Mouse (Mus musculus): ENCODE results near the gene Fezf2. TPM values are rescaled to one million over a fixed set of nuclear protein-coding genes. Genes with fewer than 3 reads are reported as not detected.

The Fezf2 gene
- polyA plus RNA-seq, 1 experiment = not detected

- TF ChIP-seq CTCF (IDR thresholded peaks at IDR 0.05; ENCODE audit: insufficient read depth, low read depth, low read length) (no peak), POLR2A (IDR thresholded peaks at IDR 0.05; ENCODE audit: insufficient read depth, low read depth, low read length) (no peak)
- Histone ChIP-seq H3K4me3 (ENCODE audit: insufficient read depth, low read depth, low read length) (no peak overlapping the region), H3K4me1 (ENCODE audit: control insufficient read depth, insufficient read depth, low read length) (peaks cover 15% of the 10 kb centered on the region), H3K27ac (ENCODE audit: insufficient read depth, low read depth, low read length) (no peak overlapping the region)
- 29% methylated on average over 16 of the region's 16 CpGs for WGBS
Measured at GRCm38 (mm10) chr14:12337998-12338809, 9.8 kb downstream of the Fezf2 start.

- TF ChIP-seq CTCF (IDR thresholded peaks at IDR 0.05; ENCODE audit: insufficient read depth, low read depth, low read length) (no peak), POLR2A (IDR thresholded peaks at IDR 0.05; ENCODE audit: insufficient read depth, low read depth, low read length) (no peak)
- Histone ChIP-seq H3K27ac (ENCODE audit: insufficient read depth, low read depth, low read length) (no peak overlapping the region), H3K4me3 (ENCODE audit: insufficient read depth, low read depth, low read length) (no peak overlapping the region), H3K4me1 (ENCODE audit: control insufficient read depth, insufficient read depth, low read length) (peaks cover 15% of the 10 kb centered on the region)
- 50% methylated on average over 8 of the region's 8 CpGs for WGBS
Measured at GRCm38 (mm10) chr14:12337421-12337997, 10.5 kb downstream of the Fezf2 start.

- Histone ChIP-seq H3K4me1 (ENCODE audit: control insufficient read depth, insufficient read depth, low read length) (peaks cover 3% of the 10 kb centered on the region), H3K27ac (ENCODE audit: insufficient read depth, low read depth, low read length) (no peak overlapping the region), H3K4me3 (ENCODE audit: insufficient read depth, low read depth, low read length) (no peak overlapping the region)
- TF ChIP-seq CTCF (IDR thresholded peaks at IDR 0.05; ENCODE audit: insufficient read depth, low read depth, low read length) (no peak), POLR2A (IDR thresholded peaks at IDR 0.05; ENCODE audit: insufficient read depth, low read depth, low read length) (no peak)
- WGBS = 84% methylated on average over 7 of the region's 7 CpGs
Measured at GRCm38 (mm10) chr14:12334925-12335324, 13.1 kb downstream of the Fezf2 start.

GRCm38 (mm10) chr14:12333622-12334021, 14.4 kb downstream of the Fezf2 start:
- 94% methylated on average over 7 of the region's 7 CpGs for WGBS
- Histone ChIP-seq H3K27ac (ENCODE audit: insufficient read depth, low read depth, low read length) (no peak overlapping the region), H3K4me1 (ENCODE audit: control insufficient read depth, insufficient read depth, low read length) (peaks cover 3% of the 10 kb centered on the region), H3K4me3 (ENCODE audit: insufficient read depth, low read depth, low read length) (no peak overlapping the region)
- TF ChIP-seq POLR2A (IDR thresholded peaks at IDR 0.05; ENCODE audit: insufficient read depth, low read depth, low read length) = no peak

- TF ChIP-seq CTCF (IDR thresholded peaks at IDR 0.05; ENCODE audit: insufficient read depth, low read depth, low read length) (no peak), POLR2A (IDR thresholded peaks at IDR 0.05; ENCODE audit: insufficient read depth, low read depth, low read length) (no peak)
- 86% methylated on average over 2 of the region's 2 CpGs for WGBS
- no peaks in the 10 kb centered on the region for H3K4me1 ChIP-seq (ENCODE audit: control insufficient read depth, insufficient read depth, low read length)
- no peak overlapping the region for H3K4me3 ChIP-seq (ENCODE audit: insufficient read depth, low read depth, low read length)
- H3K27ac ChIP-seq (ENCODE audit: insufficient read depth, low read depth, low read length) = no peak overlapping the region
Measured at GRCm38 (mm10) chr14:12303106-12303505, 44.9 kb downstream of the Fezf2 start.

- no peak for TF ChIP-seq CTCF (IDR thresholded peaks at IDR 0.05; ENCODE audit: insufficient read depth, low read depth, low read length)
- no peak for TF ChIP-seq POLR2A (IDR thresholded peaks at IDR 0.05; ENCODE audit: insufficient read depth, low read depth, low read length)
- Histone ChIP-seq H3K4me3 (ENCODE audit: insufficient read depth, low read depth, low read length) (no peak overlapping the region), H3K4me1 (ENCODE audit: control insufficient read depth, insufficient read depth, low read length) (no peaks in the 10 kb centered on the region), H3K27ac (ENCODE audit: insufficient read depth, low read depth, low read length) (no peak overlapping the region)
- WGBS = 58% methylated on average over 3 of the region's 3 CpGs
Measured at GRCm38 (mm10) chr14:12300677-12301076, 47.3 kb downstream of the Fezf2 start.

- Histone ChIP-seq H3K4me1 (ENCODE audit: control insufficient read depth, insufficient read depth, low read length) (no peaks in the 10 kb centered on the region), H3K27ac (ENCODE audit: insufficient read depth, low read depth, low read length) (no peak overlapping the region), H3K4me3 (ENCODE audit: insufficient read depth, low read depth, low read length) (no peak overlapping the region)
- TF ChIP-seq POLR2A (IDR thresholded peaks at IDR 0.05; ENCODE audit: insufficient read depth, low read depth, low read length) = no peak
- TF ChIP-seq CTCF (IDR thresholded peaks at IDR 0.05; ENCODE audit: insufficient read depth, low read depth, low read length) = no peak
- 78% methylated on average over 4 of the region's 4 CpGs for WGBS
Measured at GRCm38 (mm10) chr14:12300275-12300674, 47.7 kb downstream of the Fezf2 start.

- no peak overlapping the region for H3K4me3 ChIP-seq (ENCODE audit: insufficient read depth, low read depth, low read length)
- TF ChIP-seq POLR2A (IDR thresholded peaks at IDR 0.05; ENCODE audit: insufficient read depth, low read depth, low read length) = no peak
- no peaks in the 10 kb centered on the region for H3K4me1 ChIP-seq (ENCODE audit: control insufficient read depth, insufficient read depth, low read length)
- 69% methylated on average over 6 of the region's 6 CpGs for WGBS
- no peak overlapping the region for H3K27ac ChIP-seq (ENCODE audit: insufficient read depth, low read depth, low read length)
Measured at GRCm38 (mm10) chr14:12299654-12300053, 48.3 kb downstream of the Fezf2 start.

- TF ChIP-seq CTCF (IDR thresholded peaks at IDR 0.05; ENCODE audit: insufficient read depth, low read depth, low read length) (no peak), POLR2A (IDR thresholded peaks at IDR 0.05; ENCODE audit: insufficient read depth, low read depth, low read length) (no peak)
- H3K27ac ChIP-seq (ENCODE audit: insufficient read depth, low read depth, low read length) = no peak overlapping the region
- H3K4me1 ChIP-seq (ENCODE audit: control insufficient read depth, insufficient read depth, low read length) = no peaks in the 10 kb centered on the region
- H3K4me3 ChIP-seq (ENCODE audit: insufficient read depth, low read depth, low read length) = no peak overlapping the region
Measured at GRCm38 (mm10) chr14:12299171-12299570, 48.8 kb downstream of the Fezf2 start.

Data from olfactory bulb, adult 2 months (tissue).